Mouse (Mus musculus): ENCODE data around the gene Tbc1d7. TPM values are rescaled to one million over a fixed set of nuclear protein-coding genes. Genes with fewer than 3 reads are reported as not detected.

Tbc1d7 gene
- polyA plus RNA-seq, 1 experiment, result 2.7 TPM

DNA sequence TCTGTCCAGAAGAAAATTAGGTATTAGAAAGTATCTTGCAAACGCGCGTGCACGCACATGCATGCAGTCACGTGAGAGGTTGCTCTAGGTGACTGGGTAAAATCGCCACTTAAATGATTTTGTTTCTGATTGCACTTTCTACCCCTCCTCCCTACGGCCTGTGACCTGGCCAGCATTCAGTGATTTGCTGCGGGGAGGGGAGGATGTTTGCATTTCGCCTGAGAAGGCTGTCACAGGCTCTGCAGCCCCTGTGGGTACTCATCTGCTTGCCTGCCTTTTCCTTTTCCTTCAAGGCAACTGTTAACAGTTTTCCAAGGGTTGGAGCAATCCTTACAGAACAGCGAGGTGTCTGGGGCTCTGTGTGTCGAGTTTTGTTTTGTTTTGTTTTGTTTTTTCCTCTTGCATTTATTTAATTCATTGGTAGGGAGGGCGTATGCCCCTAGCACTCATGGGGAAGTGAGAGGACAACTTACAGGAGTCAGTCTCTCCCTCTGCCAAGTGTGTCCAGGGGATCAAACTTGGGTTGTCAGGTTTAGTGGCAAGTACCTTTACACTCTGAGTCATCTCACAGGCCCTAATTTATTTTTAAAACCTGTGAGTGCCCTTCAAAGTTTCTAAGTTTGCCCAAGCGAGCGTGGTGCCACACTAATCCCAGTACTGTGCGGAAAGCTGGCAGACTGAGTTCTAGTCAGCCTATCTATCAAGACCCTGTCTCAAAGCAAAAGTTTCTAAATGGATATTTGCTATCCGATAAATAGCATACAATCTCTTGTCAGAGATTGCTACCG is 47.2 kb downstream of the Tbc1d7 start:
- Histone ChIP-seq H3K36me3 (replicated peaks; ENCODE audit: low read length) (no peaks in the 10 kb centered on the region), H3K4me3 (replicated peaks) (no peak overlapping the region), H3K9me3 (no peaks in the 10 kb centered on the region), H3K4me1 (peaks cover 5% of the 10 kb centered on the region), H3K27me3 (replicated peaks) (peaks cover 29% of the 10 kb centered on the region)
- TF ChIP-seq FLI1 (IDR thresholded peaks at IDR 0.05; ENCODE audit: low read length) (no peak), GATA1 (IDR thresholded peaks at IDR 0.05; ENCODE audit: borderline replicate concordance, low read length) (no peak)

DNA sequence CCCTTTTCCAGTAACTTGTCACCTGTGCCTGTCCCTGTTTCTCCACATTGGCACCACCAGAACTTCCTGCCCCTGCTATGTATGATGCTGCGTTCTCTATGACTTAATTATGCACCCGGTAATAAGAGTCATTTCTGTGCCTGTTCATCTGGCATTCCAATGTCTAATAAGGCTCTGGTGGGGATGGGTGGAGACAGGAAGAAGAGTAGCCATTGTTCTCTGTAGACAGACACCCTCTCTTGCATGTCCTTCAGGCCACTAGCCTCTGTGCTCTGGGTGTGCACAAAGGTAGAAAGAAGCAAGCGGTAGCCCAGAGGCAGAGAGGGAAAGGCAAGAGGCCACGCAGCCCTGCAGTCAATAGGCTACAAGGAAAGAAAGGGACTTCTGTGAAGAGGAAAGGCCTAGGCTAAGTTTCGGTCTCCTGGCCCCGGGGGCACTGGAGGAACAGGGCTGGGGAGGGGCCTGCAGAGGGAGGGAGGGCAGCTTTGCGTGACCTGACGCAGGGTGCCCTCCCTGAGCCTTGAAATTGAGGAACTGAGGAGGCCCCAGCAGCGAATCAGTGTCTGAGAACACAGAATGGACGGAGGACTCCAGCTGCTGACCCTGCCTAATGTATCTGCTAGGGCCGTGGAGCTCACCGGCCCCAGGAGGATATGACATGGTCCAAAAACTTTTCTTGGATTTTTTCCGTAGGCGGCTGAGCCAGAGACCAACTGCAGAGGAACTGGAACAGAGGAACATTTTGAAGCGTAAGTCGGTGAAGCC is 48.8 kb downstream of the Tbc1d7 start:
- Histone ChIP-seq H3K4me1 (peaks cover 19% of the 10 kb centered on the region), H3K27me3 (replicated peaks) (peaks cover 26% of the 10 kb centered on the region), H3K36me3 (replicated peaks; ENCODE audit: low read length) (no peaks in the 10 kb centered on the region), H3K4me3 (replicated peaks) (no peak overlapping the region), H3K9me3 (no peaks in the 10 kb centered on the region)
- TF ChIP-seq GATA1 (IDR thresholded peaks at IDR 0.05; ENCODE audit: borderline replicate concordance, low read length), result no peak
- no peak for TF ChIP-seq FLI1 (IDR thresholded peaks at IDR 0.05; ENCODE audit: low read length)

DNA sequence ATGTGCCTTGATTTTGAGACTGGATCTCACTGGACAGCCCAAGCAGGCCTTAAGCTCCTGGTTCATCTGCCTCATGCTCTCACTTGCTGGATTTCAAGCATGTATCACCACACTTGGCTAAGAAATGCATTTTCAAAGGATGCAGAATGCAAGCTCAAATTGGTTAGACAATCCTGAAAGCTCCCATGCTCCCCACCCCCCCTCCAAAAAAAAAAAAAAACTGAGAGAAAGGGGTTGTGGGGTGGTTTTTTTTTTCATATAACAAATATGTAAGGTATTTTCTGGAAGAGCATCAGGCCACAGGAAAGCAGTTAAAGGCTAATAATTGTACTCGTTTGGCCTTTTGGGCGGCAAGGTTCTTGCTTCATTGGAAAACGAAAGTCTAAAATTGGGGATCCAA is 58.2 kb downstream of the Tbc1d7 start:
- H3K4me1 ChIP-seq, result peaks cover 9% of the 10 kb centered on the region
- H3K27me3 ChIP-seq (replicated peaks), result peaks cover 14% of the 10 kb centered on the region
- no peak for TF ChIP-seq FLI1 (IDR thresholded peaks at IDR 0.05; ENCODE audit: low read length)
- TF ChIP-seq GATA1 (IDR thresholded peaks at IDR 0.05; ENCODE audit: borderline replicate concordance, low read length), result no peak

DNA sequence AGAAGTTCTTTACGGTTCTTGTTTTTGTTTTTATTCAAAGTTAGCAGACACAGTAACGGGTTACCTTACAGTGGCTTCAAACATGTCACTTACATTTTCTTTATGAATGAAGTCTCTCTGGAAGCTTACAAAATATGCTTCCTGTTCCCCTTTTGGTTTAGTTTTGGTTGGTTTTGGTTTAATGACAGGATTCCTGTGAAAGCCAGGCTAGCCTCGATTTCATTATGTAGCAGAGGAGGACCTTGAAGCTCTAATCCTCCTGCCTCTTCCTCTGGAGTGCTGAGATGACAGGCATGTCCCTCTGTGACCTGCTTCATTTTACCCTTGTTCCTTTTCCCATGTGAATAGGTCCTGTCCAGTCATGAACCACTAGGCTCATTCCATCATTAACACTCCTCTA is 58.6 kb downstream of the Tbc1d7 start:
- TF ChIP-seq FLI1 (IDR thresholded peaks at IDR 0.05; ENCODE audit: low read length), result no peak
- no peak for TF ChIP-seq GATA1 (IDR thresholded peaks at IDR 0.05; ENCODE audit: borderline replicate concordance, low read length)
- H3K4me1 ChIP-seq, result peaks cover 5% of the 10 kb centered on the region; the same call in 1 of the 2 replicates
- H3K9me3 ChIP-seq, result peaks cover 31% of the 10 kb centered on the region
- H3K4me3 ChIP-seq (replicated peaks), result no peak overlapping the region
- no peaks in the 10 kb centered on the region for H3K36me3 ChIP-seq (replicated peaks; ENCODE audit: low read length)
- peaks cover 14% of the 10 kb centered on the region for H3K27me3 ChIP-seq (replicated peaks)

More for the DNA sequence above, 58.2 kb downstream of the Tbc1d7 start:
- Histone ChIP-seq H3K4me3 (replicated peaks) (no peak overlapping the region), H3K9me3 (peaks cover 31% of the 10 kb centered on the region), H3K36me3 (replicated peaks; ENCODE audit: low read length) (no peaks in the 10 kb centered on the region)

DNA sequence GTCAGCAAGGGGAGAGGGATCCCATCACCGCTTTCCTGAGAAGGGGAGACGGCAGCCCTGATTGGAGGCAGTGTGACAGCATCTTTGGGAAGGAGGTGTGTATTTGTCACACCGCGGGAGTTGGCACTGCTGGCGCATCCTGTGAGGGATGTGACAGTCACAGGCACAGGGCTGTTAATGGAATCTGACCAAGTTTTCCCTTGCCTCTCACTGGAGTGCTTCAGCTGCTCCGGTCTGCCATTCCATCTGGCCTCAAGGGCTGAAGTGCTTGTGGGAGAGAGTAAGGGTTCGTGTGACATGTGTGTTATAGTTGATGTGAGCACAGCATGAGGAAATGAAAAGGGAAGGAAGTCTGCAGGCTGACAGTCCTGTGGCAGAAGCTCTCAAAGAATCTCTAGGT is 59.0 kb downstream of the Tbc1d7 start:
- Histone ChIP-seq H3K36me3 (replicated peaks; ENCODE audit: low read length) (no peaks in the 10 kb centered on the region), H3K4me3 (replicated peaks) (no peak overlapping the region), H3K9me3 (peaks cover 31% of the 10 kb centered on the region), H3K27me3 (replicated peaks) (peaks cover 14% of the 10 kb centered on the region), H3K4me1 (peaks cover 4% of the 10 kb centered on the region; the same call in 1 of the 2 replicates)
- TF ChIP-seq GATA1 (IDR thresholded peaks at IDR 0.05; ENCODE audit: borderline replicate concordance, low read length) (no peak), FLI1 (IDR thresholded peaks at IDR 0.05; ENCODE audit: low read length) (no peak)

DNA sequence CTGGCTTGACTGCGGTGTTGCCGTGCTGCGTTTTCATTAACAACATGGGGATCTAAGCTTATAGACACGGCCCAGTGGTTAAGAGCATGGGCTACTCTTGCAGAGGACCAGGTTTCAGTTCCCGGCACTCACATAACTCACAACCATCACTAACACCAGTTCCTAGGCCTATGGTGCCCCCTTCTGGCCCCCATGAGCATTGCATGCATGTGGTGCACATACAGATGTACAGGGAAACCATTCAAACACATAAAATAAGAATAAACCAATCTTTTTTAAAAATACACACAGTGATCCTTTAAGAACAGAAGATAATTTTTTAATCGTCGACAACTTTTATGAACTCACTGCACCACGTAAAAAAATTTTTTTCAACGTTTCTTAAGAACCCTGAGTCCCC is 66.8 kb downstream of the Tbc1d7 start:
- H3K36me3 ChIP-seq (replicated peaks; ENCODE audit: low read length), result no peaks in the 10 kb centered on the region
- no peak overlapping the region for H3K4me3 ChIP-seq (replicated peaks)
- H3K9me3 ChIP-seq, result peaks cover 17% of the 10 kb centered on the region
- no peak for TF ChIP-seq GATA1 (IDR thresholded peaks at IDR 0.05; ENCODE audit: borderline replicate concordance, low read length)
- no peak for TF ChIP-seq FLI1 (IDR thresholded peaks at IDR 0.05; ENCODE audit: low read length)
- no peaks in the 10 kb centered on the region for H3K4me1 ChIP-seq
- H3K27me3 ChIP-seq (replicated peaks), result peaks cover 5% of the 10 kb centered on the region

DNA sequence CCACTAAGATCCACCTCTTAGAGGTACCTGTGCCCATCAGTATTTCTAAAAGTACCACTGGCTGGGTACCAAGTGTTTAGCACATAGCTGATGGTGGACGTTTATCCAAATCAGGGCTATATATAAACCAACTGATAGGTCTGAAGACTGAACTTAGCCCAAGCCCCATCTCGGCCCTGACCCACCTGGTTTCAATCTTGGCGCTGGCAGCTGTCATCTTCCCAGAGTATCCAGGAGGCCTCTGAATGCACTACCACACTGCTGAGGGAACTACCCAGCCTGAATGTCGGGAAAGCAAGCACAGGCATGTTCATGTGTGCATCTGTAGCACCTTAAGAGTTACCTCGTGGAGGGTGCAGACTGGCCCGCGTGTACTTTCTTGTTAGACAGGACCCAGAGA is 68.4 kb downstream of the Tbc1d7 start:
- no peak for TF ChIP-seq GATA1 (IDR thresholded peaks at IDR 0.05; ENCODE audit: borderline replicate concordance, low read length)
- TF ChIP-seq FLI1 (IDR thresholded peaks at IDR 0.05; ENCODE audit: low read length), result no peak
- H3K4me1 ChIP-seq, result no peaks in the 10 kb centered on the region
- no peaks in the 10 kb centered on the region for H3K36me3 ChIP-seq (replicated peaks; ENCODE audit: low read length)
- H3K27me3 ChIP-seq (replicated peaks), result peaks cover 5% of the 10 kb centered on the region
- no peak overlapping the region for H3K4me3 ChIP-seq (replicated peaks)
- peaks cover 12% of the 10 kb centered on the region for H3K9me3 ChIP-seq

Other genes with a start within 250 kb of the Tbc1d7 start
- gene Gfod1, start 132.7 kb upstream of the Tbc1d7 start, polyA plus RNA-seq (2012; ENCODE audit: insufficient read depth, low replicate concordance), result 5.5 and 23.4 TPM in 2 replicates
- gene Sirt5, start 194.0 kb upstream of the Tbc1d7 start, polyA plus RNA-seq (2012; ENCODE audit: insufficient read depth, low replicate concordance), result 9.0 and 15.9 TPM in 2 replicates
- 91.2 and 260 TPM in 2 replicates for gene Nol7, start 226.9 kb upstream of the Tbc1d7 start, polyA plus RNA-seq (2012; ENCODE audit: insufficient read depth, low replicate concordance)

All from megakaryocyte, embryonic 14.5 days (primary cell).